Mouse (Mus musculus): ENCODE measurements around the gene Apip.

DNA sequence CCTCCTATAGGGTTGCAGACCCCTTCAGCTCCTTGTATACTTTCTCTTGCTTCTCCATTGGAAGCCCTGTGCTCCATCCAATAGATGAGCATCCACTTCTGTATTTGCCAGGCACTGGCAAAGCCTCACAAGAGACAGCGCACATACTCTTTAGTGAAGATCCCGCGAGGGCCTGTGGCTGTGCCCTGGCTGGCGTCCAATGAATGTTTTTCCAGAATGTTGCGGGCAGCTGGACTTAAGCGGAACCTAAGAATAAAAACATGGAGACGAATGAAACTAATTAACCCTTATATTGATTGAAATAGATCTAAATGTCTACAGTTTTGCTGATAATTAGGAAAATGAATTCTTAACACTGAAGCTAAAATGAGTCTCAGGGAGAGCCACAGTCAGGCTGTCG is 32.6 kb upstream of the Apip start:
- TF ChIP-seq POLR2A (IDR thresholded peaks at IDR 0.05; ENCODE audit: insufficient read depth, low read depth, low read length) (no peak), CTCF (IDR thresholded peaks at IDR 0.05; ENCODE audit: insufficient read depth, low read depth, low read length) (no peak)

All from olfactory bulb, adult 2 months (tissue).